Mouse (Mus musculus) lung, postnatal 0 days (tissue): ENCODE data around the gene Tagap.

ENCODE experiments used
- CTCF ChIP-seq: IDR thresholded peaks from 2 replicates; pipeline ENCODE4 v1.5.1; 2016; ENCODE audit warnings: antibody characterized with exemption, mild to moderate bottlenecking
- EP300 ChIP-seq: IDR thresholded peaks from 2 replicates; pipeline ENCODE4 v1.6.1; 2016; ENCODE audit warnings: antibody characterized with exemption, mild to moderate bottlenecking, control low read depth

- TF ChIP-seq EP300, result no peak
- no peak for TF ChIP-seq CTCF
Measured at GRCm38 (mm10) chr17:7888291-7888690, 37.5 kb upstream of the Tagap start.
